Mouse (Mus musculus): ENCODE data around the gene Sec22b. TPM values are rescaled to one million over a fixed set of nuclear protein-coding genes. Genes with fewer than 3 reads are reported as not detected.

Gene Sec22b
- polyA plus RNA-seq (2015; fragmentation: Nextera tagmentation; extraction: Ambion mirVana) = 152 and 157 TPM in 2 replicates

DNA sequence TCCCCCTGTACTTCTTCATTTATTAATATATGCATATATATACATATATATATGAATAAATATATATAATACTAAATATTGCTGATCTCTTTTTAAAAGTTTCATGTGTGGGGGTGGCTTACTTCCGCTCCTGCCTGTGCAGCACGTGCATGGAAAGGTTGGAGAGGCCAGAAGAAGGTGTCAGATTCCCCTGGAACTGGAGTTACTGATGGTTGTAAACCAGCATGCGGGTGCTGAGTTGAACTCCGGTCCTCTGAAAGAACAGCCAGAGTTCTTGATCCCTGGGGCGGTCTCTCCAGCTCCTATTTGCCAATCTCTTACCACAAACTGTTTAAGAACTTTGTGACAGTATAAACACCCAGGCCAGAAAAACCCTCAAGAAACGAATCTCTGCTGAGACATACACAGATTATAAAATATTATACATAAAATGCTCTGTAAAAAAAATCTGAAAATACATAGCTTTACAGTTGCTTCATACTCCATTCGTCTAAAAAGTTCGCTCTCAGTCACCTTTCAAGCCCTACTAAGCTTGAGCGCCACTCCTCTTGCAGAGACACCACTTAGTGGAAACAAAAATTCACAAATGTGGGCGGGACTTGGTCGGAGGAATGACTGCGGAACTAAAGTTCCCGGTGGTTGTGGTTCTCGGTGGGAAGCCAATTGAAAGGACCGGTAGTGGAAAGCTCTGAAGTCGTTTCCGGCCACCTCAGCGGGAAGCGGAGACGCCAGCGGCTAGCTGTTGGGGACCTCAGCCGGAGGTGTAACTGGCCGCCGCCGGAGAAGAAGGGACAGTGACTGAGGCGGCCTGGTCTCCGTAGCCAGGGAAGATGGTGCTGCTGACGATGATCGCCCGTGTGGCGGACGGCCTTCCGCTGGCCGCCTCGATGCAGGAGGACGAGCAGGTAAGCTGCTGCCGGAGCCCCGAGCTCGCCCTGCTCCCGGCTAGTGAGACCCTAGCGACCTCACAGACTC lies at the start of gene Sec22b:
Gene Sec22b (plus strand): TSS at position 675 of the 975 bp plus-strand sequence.
- H3K9me3 ChIP-seq (ENCODE audit: control insufficient read depth, low read length) = no peaks in the 10 kb centered on the region
- 3% methylated on average over 41 of the region's 41 CpGs for WGBS
- peak within 1 kb of the TSS; percentile 89 for H3K4me2 ChIP-seq (ENCODE audit: low read depth, low read length)
- peak within 1 kb of the TSS; percentile 97 for H3K9ac ChIP-seq (ENCODE audit: low read depth, low read length)
- peak; percentile 82 for ATAC-seq
- no peaks in the 10 kb centered on the region for H3K36me3 ChIP-seq (ENCODE audit: control insufficient read depth, insufficient read depth, low read length)
- H3K27ac ChIP-seq (ENCODE audit: low read length) = peak within 1 kb of the TSS; percentile 63
- no peaks in the 10 kb centered on the region for H3K27me3 ChIP-seq (replicated peaks; ENCODE audit: control insufficient read depth, insufficient read depth, low read length)
- peaks cover 8% of the 10 kb centered on the region; the same call in 1 of the 2 replicates for H3K4me1 ChIP-seq (ENCODE audit: control insufficient read depth, insufficient read depth, low read length)
- peak within 1 kb of the TSS; percentile 97 for H3K4me3 ChIP-seq (ENCODE audit: low read length)

DNA sequence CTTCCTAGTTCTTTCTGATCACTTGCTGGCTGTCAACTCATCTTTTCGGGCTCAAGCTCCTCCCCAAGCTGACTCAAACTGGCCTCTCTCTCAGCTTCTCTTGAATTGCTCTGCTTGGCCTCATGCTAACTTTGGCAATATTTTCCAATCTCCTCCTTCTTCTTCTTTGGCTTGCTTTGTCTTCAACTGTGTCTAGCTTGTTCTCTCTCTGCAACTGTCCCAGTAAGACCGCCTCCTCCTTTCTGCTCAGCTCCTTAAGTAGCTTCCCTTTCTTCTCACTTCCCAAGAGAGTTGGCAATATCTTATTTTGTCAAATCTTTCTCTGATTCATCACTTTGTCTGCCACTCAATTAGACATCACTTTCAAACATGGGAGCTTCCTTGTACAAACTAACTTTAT lies 49.2 kb upstream of the Sec22b start:
- no peak overlapping the region for H3K9ac ChIP-seq (ENCODE audit: low read depth, low read length)
- H3K27me3 ChIP-seq (replicated peaks; ENCODE audit: control insufficient read depth, insufficient read depth, low read length) = no peaks in the 10 kb centered on the region
- 82% methylated on average over 2 of the region's 2 CpGs for WGBS
- no peak overlapping the region for H3K4me2 ChIP-seq (ENCODE audit: low read depth, low read length)
- H3K36me3 ChIP-seq (ENCODE audit: control insufficient read depth, insufficient read depth, low read length) = no peaks in the 10 kb centered on the region
- H3K4me1 ChIP-seq (ENCODE audit: control insufficient read depth, insufficient read depth, low read length) = no peaks in the 10 kb centered on the region
- no peak for ATAC-seq
- H3K27ac ChIP-seq (ENCODE audit: low read length) = no peak overlapping the region
- H3K9me3 ChIP-seq (ENCODE audit: control insufficient read depth, low read length) = no peaks in the 10 kb centered on the region
- no peak overlapping the region for H3K4me3 ChIP-seq (ENCODE audit: low read length)

DNA sequence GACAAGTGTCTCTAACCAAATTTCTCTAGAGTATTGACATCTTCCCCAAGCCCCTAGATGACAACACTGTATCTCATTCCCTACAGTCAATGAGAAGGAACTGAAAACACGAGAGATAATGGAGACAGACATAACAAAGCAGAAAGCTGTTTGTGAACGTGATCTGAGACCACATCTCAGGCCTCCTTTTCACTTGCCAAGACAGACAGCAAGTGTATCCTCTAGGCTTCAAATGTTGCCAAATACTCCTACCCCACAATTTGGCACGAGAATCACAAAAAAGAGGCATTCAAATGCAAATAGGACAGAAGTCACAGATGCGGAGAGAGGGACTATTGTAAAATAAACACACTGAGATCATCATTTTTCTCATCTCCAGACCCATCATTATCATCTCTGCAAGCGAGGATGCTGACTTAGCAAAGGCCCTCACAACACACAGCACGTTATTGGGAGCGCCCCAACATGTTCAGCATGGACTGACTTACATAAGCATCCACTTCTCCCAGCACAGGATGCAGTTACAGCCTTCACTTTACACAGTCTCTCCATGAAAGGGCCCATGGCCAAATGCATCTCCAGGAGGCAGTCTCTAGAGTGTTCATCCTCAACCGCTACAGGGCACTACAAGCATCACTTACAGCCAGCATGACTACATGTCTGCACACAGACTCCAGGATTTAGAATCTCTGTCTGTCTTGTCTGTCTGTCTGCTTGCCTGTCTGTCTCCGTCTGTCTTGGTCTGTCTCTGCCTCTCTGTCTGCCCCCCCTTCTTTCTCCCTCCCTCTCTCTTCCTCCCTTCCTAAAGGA lies 46.2 kb upstream of the Sec22b start:
- Histone ChIP-seq H3K4me3 (ENCODE audit: low read length) (no peak overlapping the region), H3K27me3 (replicated peaks; ENCODE audit: control insufficient read depth, insufficient read depth, low read length) (no peaks in the 10 kb centered on the region), H3K4me1 (ENCODE audit: control insufficient read depth, insufficient read depth, low read length) (no peaks in the 10 kb centered on the region), H3K27ac (ENCODE audit: low read length) (no peak overlapping the region), H3K36me3 (ENCODE audit: control insufficient read depth, insufficient read depth, low read length) (no peaks in the 10 kb centered on the region), H3K9me3 (ENCODE audit: control insufficient read depth, low read length) (no peaks in the 10 kb centered on the region), H3K4me2 (ENCODE audit: low read depth, low read length) (no peak overlapping the region), H3K9ac (ENCODE audit: low read depth, low read length) (no peak overlapping the region)
- WGBS = 72% methylated on average over 9 of the region's 9 CpGs
- no peak for ATAC-seq

DNA sequence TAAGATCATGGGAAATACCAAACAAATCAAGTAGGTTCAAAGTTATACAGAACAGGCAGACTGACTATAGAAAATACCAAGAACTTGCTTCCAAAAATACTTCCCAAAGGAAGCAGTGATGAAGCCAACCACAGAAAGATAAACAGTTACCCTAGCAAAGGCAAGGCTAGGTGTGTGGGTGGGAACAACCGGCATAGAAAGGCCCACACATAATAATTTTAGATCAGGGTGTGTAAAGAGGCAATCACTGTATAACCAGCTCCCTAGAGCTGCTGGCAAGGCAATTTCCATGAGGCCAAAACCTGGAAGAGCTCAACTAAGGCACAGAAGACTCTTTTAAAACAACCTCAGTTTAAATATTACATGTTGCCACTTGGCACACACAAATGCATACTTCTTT lies 41.6 kb upstream of the Sec22b start:
- Histone ChIP-seq H3K27ac (ENCODE audit: low read length) (no peak overlapping the region), H3K4me2 (ENCODE audit: low read depth, low read length) (no peak overlapping the region), H3K9me3 (ENCODE audit: control insufficient read depth, low read length) (no peaks in the 10 kb centered on the region), H3K9ac (ENCODE audit: low read depth, low read length) (no peak overlapping the region), H3K27me3 (replicated peaks; ENCODE audit: control insufficient read depth, insufficient read depth, low read length) (no peaks in the 10 kb centered on the region), H3K4me3 (ENCODE audit: low read length) (no peak overlapping the region), H3K36me3 (ENCODE audit: control insufficient read depth, insufficient read depth, low read length) (no peaks in the 10 kb centered on the region), H3K4me1 (ENCODE audit: control insufficient read depth, insufficient read depth, low read length) (no peaks in the 10 kb centered on the region)
- no peak for ATAC-seq
- WGBS = 56% methylated on average over 1 of the region's 1 CpGs

DNA sequence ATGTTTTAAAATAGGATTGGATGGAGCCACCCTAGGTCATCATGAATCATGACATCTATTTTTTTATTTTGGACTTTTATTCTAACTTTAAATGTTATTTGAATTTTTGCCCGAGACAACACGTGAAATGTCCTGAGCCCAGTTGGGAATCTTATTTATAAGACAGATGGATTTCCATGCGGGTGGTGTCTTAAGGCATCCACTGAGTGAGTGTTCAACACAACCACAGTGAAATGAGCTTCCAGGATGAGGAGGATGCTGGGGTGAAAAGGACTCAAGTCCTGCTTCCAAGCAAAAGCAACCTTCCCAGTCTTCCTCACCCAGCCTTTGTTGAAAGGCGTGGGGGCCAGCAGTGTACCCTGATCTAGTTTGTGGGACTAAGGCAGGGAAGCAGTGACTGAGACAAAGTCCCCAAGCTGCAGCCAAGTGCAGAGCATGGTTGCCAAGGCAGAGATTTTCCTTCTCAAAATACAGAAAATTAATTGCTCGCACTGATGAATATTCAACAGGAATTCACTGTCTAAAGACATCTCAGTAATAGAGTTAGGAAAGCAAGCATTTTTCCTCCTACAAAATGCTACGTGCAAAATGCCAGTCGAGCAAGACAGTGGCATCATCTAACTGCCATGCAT lies 40.1 kb upstream of the Sec22b start:
- no peak for ATAC-seq
- WGBS = 91% methylated on average over 7 of the region's 7 CpGs
- Histone ChIP-seq H3K4me2 (ENCODE audit: low read depth, low read length) (no peak overlapping the region), H3K27me3 (replicated peaks; ENCODE audit: control insufficient read depth, insufficient read depth, low read length) (no peaks in the 10 kb centered on the region), H3K9ac (ENCODE audit: low read depth, low read length) (no peak overlapping the region), H3K4me3 (ENCODE audit: low read length) (no peak overlapping the region), H3K9me3 (ENCODE audit: control insufficient read depth, low read length) (no peaks in the 10 kb centered on the region), H3K36me3 (ENCODE audit: control insufficient read depth, insufficient read depth, low read length) (no peaks in the 10 kb centered on the region), H3K4me1 (ENCODE audit: control insufficient read depth, insufficient read depth, low read length) (no peaks in the 10 kb centered on the region), H3K27ac (ENCODE audit: low read length) (no peak overlapping the region)

DNA sequence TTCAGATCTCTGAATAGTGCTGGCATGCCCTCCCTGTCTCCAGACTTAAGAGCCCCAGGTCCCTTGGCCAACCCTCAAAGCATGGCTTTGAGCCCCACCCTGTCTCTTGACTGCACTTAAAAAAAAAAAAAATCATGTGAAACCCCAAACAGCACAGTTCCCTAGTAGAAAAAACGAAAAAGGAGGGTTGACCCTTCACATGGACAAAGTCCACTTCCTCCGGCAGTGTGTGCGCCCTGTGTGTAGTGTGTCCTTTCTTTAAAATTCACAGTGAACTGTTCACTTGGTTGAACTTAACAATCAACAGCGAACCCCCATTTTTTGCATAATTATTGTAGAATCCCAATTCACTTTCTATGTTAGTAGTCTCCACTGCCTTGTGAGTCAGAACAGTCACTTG lies 34.3 kb upstream of the Sec22b start:
- Histone ChIP-seq H3K9ac (ENCODE audit: low read depth, low read length) (no peak overlapping the region), H3K4me1 (ENCODE audit: control insufficient read depth, insufficient read depth, low read length) (peaks cover 15% of the 10 kb centered on the region), H3K4me2 (ENCODE audit: low read depth, low read length) (peak overlapping the region; percentile 99; the same call in 1 of the 2 replicates), H3K9me3 (ENCODE audit: control insufficient read depth, low read length) (no peaks in the 10 kb centered on the region), H3K36me3 (ENCODE audit: control insufficient read depth, insufficient read depth, low read length) (no peaks in the 10 kb centered on the region), H3K27me3 (replicated peaks; ENCODE audit: control insufficient read depth, insufficient read depth, low read length) (peaks cover 8% of the 10 kb centered on the region; the same call in 1 of the 2 replicates), H3K4me3 (ENCODE audit: low read length) (no peak overlapping the region), H3K27ac (ENCODE audit: low read length) (no peak overlapping the region)
- WGBS = 71% methylated on average over 4 of the region's 4 CpGs
- ATAC-seq = no peak

DNA sequence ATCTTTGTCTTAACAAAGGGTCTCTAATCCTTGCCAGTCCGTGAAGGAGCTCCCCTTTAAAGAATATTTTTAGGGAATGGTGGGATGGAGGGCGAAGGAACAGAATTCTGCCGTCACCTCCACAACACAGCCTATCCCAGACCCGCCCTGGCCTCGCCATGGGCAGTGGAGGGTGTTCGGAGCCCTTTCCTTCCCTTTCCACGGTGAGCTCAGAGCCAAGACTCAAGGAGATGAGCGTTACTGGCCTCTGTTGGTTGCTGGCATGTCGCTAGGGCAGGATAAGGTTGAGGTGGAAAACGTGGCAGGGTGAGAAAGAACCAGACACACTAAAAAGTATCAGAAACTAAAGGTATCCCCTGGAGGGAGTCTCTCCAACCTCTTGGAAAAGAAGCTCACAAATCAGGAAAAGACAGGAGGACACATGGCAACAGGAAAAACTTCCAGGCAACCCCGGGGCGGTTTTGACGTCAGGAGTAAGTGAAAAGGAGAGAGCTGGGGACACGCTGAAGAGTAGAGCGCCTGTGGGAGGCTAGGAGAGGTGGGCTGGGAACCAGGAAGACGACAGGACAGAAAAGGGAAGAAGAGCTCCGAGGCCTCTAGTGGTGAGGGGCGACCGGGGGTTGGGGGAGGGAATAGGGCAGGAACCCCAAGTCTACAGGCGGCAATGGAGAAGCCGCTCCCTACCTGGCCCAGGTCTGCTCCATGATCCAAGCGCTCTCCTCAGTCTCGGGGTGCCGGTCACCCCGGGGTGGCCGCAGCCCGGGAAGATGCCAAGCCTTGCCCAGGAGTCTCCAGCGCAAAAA lies 33.6 kb upstream of the Sec22b start:
- Histone ChIP-seq H3K27ac (ENCODE audit: low read length) (no peak overlapping the region), H3K9me3 (ENCODE audit: control insufficient read depth, low read length) (no peaks in the 10 kb centered on the region), H3K36me3 (ENCODE audit: control insufficient read depth, insufficient read depth, low read length) (no peaks in the 10 kb centered on the region), H3K4me3 (ENCODE audit: low read length) (peak overlapping the region; percentile 58), H3K4me2 (ENCODE audit: low read depth, low read length) (peak overlapping the region; percentile 99), H3K4me1 (ENCODE audit: control insufficient read depth, insufficient read depth, low read length) (peaks cover 15% of the 10 kb centered on the region), H3K27me3 (replicated peaks; ENCODE audit: control insufficient read depth, insufficient read depth, low read length) (peaks cover 8% of the 10 kb centered on the region; the same call in 1 of the 2 replicates), H3K9ac (ENCODE audit: low read depth, low read length) (peak overlapping the region; percentile 68)
- 4% methylated on average over 27 of the region's 28 CpGs for WGBS
- peak; percentile 65 for ATAC-seq

DNA sequence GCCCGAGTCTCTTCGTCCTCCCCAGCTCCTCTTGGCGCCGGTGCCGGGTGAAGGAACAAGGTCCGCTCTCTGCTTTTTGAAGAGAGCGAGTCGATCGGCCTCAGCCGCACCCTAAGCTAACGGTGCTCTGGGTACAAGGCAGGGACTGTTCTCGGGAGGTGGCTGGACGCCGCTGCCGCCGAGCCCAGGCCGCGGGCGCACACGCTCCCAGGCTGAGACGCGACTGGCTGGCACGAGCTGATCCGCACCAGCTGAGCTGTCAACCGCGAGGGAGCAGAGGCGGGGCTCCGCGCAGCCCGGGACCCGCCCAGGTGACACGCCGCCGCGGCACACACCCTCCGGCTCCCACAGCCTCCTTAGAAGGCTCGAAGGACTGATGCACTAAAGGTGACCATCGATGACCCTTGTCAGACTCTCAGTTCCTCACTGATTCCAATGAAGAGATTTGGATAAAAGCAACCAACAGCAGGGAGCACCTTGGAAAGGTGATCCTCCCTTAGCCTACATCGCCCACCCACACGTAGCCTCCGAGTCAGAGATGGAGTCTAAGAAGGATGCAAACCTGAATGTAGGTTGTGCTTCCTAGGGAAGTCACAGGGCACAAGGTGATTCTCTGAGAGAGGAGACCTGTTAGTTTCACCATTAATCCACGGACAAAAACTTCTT lies 32.8 kb upstream of the Sec22b start:
- H3K27ac ChIP-seq (ENCODE audit: low read length) = no peak overlapping the region
- H3K4me2 ChIP-seq (ENCODE audit: low read depth, low read length) = peak overlapping the region; percentile 99
- peaks cover 8% of the 10 kb centered on the region; the same call in 1 of the 2 replicates for H3K27me3 ChIP-seq (replicated peaks; ENCODE audit: control insufficient read depth, insufficient read depth, low read length)
- peak overlapping the region; percentile 68 for H3K9ac ChIP-seq (ENCODE audit: low read depth, low read length)
- peak; percentile 94 for ATAC-seq
- WGBS = 3% methylated on average over 42 of the region's 42 CpGs
- no peaks in the 10 kb centered on the region for H3K9me3 ChIP-seq (ENCODE audit: control insufficient read depth, low read length)
- H3K4me3 ChIP-seq (ENCODE audit: low read length) = peak overlapping the region; percentile 58
- H3K4me1 ChIP-seq (ENCODE audit: control insufficient read depth, insufficient read depth, low read length) = peaks cover 15% of the 10 kb centered on the region
- H3K36me3 ChIP-seq (ENCODE audit: control insufficient read depth, insufficient read depth, low read length) = no peaks in the 10 kb centered on the region

Measured in intestine, embryonic 16.5 days (tissue).